Mouse (Mus musculus): ENCODE measurements around the gene Bco2. TPM values are rescaled to one million over a fixed set of nuclear protein-coding genes. Genes with fewer than 3 reads are reported as not detected.

Gene Bco2
- polyA plus RNA-seq, 1 experiment from 2014 or later, result 0.15 TPM

Other genes starting within 250 kb of the Bco2 start
- 385 and 468 TPM in 2 replicates for gene Rpl10-ps3, start 210.2 kb downstream of the Bco2 start, polyA plus RNA-seq (2014; fragmentation: Nextera tagmentation; extraction: Ambion mirVana)
- gene Plet1, start 60.7 kb downstream of the Bco2 start, polyA plus RNA-seq (2014; fragmentation: Nextera tagmentation; extraction: Ambion mirVana), result 2.7 and 7.1 TPM in 2 replicates
- 61.3 and 63.3 TPM in 2 replicates for gene Pts, start 26.5 kb downstream of the Bco2 start, polyA plus RNA-seq (2014; fragmentation: Nextera tagmentation; extraction: Ambion mirVana)
- 6.1 and 7.7 TPM in 2 replicates for gene Il18, start 354 bp downstream of the Bco2 start, polyA plus RNA-seq (2014; fragmentation: Nextera tagmentation; extraction: Ambion mirVana)
- gene Tex12, start 6.1 kb upstream of the Bco2 start, polyA plus RNA-seq (2014; fragmentation: Nextera tagmentation; extraction: Ambion mirVana), result 0.21 TPM in 1 of 2 replicates, not detected in the other
- gene Sdhd, start 48.6 kb upstream of the Bco2 start, polyA plus RNA-seq (2014; fragmentation: Nextera tagmentation; extraction: Ambion mirVana), result 300 and 330 TPM in 2 replicates
- gene Timm8b, start 48.7 kb upstream of the Bco2 start, polyA plus RNA-seq (2014; fragmentation: Nextera tagmentation; extraction: Ambion mirVana), result 239 and 285 TPM in 2 replicates
- 3.2 and 5.8 TPM in 2 replicates for gene Pih1d2, start 62.1 kb upstream of the Bco2 start, polyA plus RNA-seq (2014; fragmentation: Nextera tagmentation; extraction: Ambion mirVana)
- 21.5 and 24.3 TPM in 2 replicates for gene Nkapd1, start 62.3 kb upstream of the Bco2 start, polyA plus RNA-seq (2014; fragmentation: Nextera tagmentation; extraction: Ambion mirVana)
- 60.1 and 65.9 TPM in 2 replicates for gene Dlat, start 104.6 kb upstream of the Bco2 start, polyA plus RNA-seq (2014; fragmentation: Nextera tagmentation; extraction: Ambion mirVana)
- gene Dixdc1, start 184.3 kb upstream of the Bco2 start, polyA plus RNA-seq (2014; fragmentation: Nextera tagmentation; extraction: Ambion mirVana), result 14.0 and 16.9 TPM in 2 replicates
- gene 2310030G06Rik, start 191.4 kb upstream of the Bco2 start, polyA plus RNA-seq (2014; fragmentation: Nextera tagmentation; extraction: Ambion mirVana), result 4.0 and 6.8 TPM in 2 replicates
- gene Cryab, start 196.1 kb upstream of the Bco2 start, polyA plus RNA-seq (2014; fragmentation: Nextera tagmentation; extraction: Ambion mirVana), result 218 and 275 TPM in 2 replicates
- gene Hspb2, start 197.2 kb upstream of the Bco2 start, polyA plus RNA-seq (2014; fragmentation: Nextera tagmentation; extraction: Ambion mirVana), result 112 and 136 TPM in 2 replicates
- gene Fdxacb1, start 213.1 kb upstream of the Bco2 start, polyA plus RNA-seq (2014; fragmentation: Nextera tagmentation; extraction: Ambion mirVana), result 10.2 and 14.2 TPM in 2 replicates
- 35.7 and 38.2 TPM in 2 replicates for gene Alg9, start 219.8 kb upstream of the Bco2 start, polyA plus RNA-seq (2014; fragmentation: Nextera tagmentation; extraction: Ambion mirVana)
- 32.5 and 41.2 TPM in 2 replicates for gene 1110032A03Rik, start 220.3 kb upstream of the Bco2 start, polyA plus RNA-seq (2014; fragmentation: Nextera tagmentation; extraction: Ambion mirVana)